Mouse (Mus musculus) heart, postnatal 36 days (tissue): ENCODE data around the gene Rab14. TPM values are rescaled to one million over a fixed set of nuclear protein-coding genes. Genes with fewer than 3 reads are reported as not detected.

Source experiments
- DNase-seq, 2 experiments: peaks; one replicate each; pipeline ENCODE4 v3.0.0; 2021 to 2022
- intact Hi-C: fragments of 180-260 bp; cut with DNase I; formaldehyde crosslinking; loops from one replicate; pipeline ENCODE4 v1.15.1; 2025
- total RNA-seq, 2 experiments: library from RNA; stranded (reverse); gene quantifications; 2 replicates each; pipeline ENCODE4 v1.2.3; 2021

Gene Rab14
- total RNA-seq, result 100 to 1,000 TPM; 133 to 134 TPM

DNA sequence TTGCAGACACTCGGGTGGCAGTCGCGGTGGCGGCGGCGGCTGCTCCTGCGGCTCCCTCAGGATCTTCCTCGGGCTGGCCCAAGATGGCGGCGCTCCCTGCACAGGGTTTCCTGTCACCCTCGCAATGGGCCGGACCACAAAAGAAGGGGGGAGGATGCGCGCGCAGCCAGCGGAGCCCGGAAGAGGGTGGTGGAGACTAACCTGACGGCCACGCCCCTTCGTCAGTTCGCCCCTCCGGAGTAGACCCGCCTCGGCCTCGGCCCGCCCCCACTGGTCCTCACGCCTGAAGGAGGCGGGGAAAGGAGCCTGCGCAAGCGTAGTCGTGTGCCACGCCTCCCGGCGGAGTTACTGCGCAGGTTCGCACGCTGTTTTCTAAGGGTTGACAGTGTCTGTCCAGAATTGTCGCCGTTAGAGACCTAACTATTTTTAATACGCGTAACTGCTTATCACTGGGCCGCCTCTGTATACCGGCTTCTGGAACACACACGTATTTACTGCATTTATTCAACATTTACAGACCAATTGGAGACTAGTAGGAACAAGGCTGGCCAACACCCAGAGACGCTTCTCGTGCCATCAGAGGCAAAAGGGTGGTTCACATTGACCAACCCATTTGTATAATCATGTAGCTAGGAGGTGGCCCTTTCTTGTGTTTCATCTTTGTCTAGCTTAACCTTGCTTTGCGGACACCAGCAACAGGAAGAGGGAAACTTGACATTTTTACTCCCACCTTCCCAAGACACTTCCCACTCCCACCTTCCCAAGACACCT is at the start of gene Rab14:
Rab14 (minus strand) TSS at position 223 of the 771 bp plus-strand sequence.
- DNase-seq, result peak; percentile 99
- intact Hi-C loops, result no loop called here

- DNase-seq, result no peak
- intact Hi-C loops, result no loop called here
Measured at GRCm38 (mm10) chr2:35247763-35248162, 46.8 kb upstream of the Rab14 start.

DNA sequence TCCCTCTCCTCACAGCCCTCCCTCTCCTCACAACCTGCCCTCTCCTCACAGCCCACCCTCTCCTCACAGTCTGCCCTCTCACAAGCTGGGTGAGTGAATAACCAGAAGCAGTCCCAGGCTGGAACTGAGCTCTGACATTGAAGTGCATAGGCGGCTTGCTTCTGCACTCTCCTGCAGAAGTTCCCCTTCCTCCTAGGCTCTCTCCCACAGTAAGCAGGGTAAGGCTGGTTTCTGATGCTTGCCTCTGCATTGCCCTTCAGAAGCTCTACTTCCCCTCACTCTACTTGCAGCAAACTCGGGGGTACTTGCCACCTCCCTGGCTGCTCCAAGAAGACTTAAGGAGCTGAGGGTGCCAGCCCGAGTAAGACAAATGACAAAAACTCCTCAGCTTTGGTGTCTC is 43.3 kb upstream of the Rab14 start:
- no peak for DNase-seq
- intact Hi-C loops, result no loop called here

- intact Hi-C loops, result no loop called here
- no peak for DNase-seq
Measured at GRCm38 (mm10) chr2:35235021-35235420, 34.1 kb upstream of the Rab14 start.

- intact Hi-C loops, result no loop called here
- DNase-seq, result no peak
Measured at GRCm38 (mm10) chr2:35233898-35234297, 33.0 kb upstream of the Rab14 start.

GRCm38 (mm10) chr2:35232595-35233445 is 31.9 kb upstream of the Rab14 start:
- no peak for DNase-seq
- intact Hi-C loops, result no loop called here

GRCm38 (mm10) chr2:35231871-35232270 is 31.0 kb upstream of the Rab14 start:
- intact Hi-C loops, result no loop called here
- peak; percentile 38 to 42 for DNase-seq

- intact Hi-C loops, result no loop called here
Measured at GRCm38 (mm10) chr2:35230215-35230614, 29.3 kb upstream of the Rab14 start.

DNA sequence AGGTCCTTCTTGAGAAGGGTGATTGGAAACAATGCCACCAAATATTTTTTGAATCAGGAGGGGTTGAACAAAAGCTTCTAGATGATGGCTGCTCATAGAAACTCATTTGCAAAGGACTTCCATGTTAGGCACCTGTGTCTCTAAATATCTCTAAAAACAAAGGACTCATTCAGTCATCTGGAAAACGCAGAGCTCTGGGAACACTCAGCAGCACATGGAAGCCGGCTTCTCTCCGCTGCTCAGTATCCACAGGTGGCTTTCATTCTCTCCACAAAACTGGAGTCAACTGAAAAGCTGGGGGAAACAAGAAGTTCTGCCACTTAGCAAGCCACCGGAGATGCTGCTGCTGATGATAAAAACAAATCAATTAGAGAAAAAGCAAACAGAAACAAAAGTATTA is 27.2 kb upstream of the Rab14 start:
- intact Hi-C loops, result no loop called here
- DNase-seq, result no peak

More at GRCm38 (mm10) chr2:35230215-35230614, 29.3 kb upstream of the Rab14 start:
- DNase-seq, result no peak

DNA sequence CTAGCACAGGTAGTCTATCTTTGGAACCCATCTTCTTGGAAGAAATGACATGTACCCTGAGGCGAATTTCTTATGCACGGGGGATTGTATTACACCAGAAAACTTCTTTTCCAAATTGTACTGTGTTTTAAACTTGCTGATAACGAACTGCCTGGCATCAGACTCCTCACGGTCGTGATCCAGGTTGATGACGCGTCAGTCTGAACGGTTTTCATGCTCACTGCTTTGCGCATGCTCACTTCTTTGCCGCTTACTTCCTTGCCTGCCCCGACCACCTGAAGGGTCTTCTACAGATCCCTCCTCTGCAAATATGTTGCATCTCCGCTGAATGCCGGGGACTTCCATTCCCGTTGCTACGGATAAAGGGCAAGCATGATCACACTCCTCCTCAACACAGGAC is 23.4 kb upstream of the Rab14 start:
- no peak for DNase-seq
- intact Hi-C loops, result no loop called here

GRCm38 (mm10) chr2:35222822-35223391 is 22.0 kb upstream of the Rab14 start:
- intact Hi-C loops, result no loop called here
- DNase-seq, result no peak

DNA sequence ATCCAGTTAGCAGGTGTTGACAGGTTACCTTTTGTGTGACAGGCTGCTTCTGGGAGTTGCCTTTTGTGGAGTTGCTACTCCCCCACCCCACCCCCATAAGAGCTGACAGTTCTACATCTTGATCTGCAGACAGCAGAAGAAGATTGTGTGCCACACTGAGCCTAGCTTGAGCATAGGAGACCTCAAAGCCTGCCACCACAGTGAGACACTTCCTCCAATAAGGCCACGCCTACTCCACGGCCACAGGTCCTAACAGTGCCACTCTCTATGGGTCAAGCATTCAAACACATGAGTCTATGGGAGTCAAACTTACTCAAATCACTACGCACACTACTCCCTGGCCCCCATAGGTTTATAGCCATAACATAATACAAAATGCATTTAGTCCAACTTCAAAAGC is 17.8 kb upstream of the Rab14 start:
- intact Hi-C loops, result no loop called here
- no peak for DNase-seq

- DNase-seq, result no peak
- intact Hi-C loops, result no loop called here
Measured at GRCm38 (mm10) chr2:35216701-35217100, 15.8 kb upstream of the Rab14 start.

DNA sequence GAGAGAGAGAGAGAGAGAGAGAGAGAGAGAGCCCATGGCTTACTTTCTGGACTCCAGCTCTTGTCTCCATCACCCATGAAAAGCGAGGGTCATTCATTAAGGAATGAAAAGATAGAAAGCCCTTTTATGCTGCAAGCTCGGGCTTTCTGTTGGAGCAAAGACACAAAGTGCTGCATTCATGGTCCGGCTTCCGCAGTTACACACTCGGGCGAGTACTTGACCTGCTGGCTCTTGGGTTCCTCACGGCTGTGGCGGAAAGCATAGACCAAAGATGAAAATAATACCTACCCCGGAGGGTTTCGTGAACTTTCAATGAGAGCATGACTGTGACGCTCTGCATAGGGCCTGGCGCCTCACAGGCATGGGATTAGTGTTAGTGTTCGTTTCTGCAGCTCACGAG is 14.4 kb upstream of the Rab14 start:
- DNase-seq, result no peak
- intact Hi-C loops, result no loop called here

DNA sequence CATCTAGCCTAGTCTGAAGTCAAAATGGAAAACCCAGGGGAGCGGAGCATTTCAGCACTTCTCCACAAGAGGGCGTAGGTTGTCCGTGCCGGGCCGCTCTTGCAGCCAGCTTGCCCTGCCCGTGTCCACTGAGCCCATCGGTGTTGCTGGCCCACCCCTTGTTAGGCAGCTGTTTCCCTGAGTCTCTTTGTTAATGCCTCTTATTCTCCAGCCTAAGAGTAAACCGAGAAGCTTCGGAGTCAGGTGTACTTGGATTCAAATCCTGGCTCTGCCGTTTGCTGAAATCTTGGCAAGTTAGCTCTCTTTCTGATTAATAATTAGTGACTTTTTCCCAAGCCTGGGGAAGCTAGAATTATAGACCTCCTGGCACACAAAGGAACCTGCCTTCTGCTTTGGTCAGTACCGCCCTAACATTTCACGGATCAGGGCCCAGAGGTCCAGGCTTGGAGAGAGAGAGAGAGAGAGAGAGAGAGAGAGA is 14.0 kb upstream of the Rab14 start:
- intact Hi-C loops, result loop anchor here (1.0 to 5.0 kb wide), 2 partner anchors 55 to 182 kb away; partner anchors contain the start of gene 4930402F06Rik
- DNase-seq, result peak; percentile 88 to 89

DNA sequence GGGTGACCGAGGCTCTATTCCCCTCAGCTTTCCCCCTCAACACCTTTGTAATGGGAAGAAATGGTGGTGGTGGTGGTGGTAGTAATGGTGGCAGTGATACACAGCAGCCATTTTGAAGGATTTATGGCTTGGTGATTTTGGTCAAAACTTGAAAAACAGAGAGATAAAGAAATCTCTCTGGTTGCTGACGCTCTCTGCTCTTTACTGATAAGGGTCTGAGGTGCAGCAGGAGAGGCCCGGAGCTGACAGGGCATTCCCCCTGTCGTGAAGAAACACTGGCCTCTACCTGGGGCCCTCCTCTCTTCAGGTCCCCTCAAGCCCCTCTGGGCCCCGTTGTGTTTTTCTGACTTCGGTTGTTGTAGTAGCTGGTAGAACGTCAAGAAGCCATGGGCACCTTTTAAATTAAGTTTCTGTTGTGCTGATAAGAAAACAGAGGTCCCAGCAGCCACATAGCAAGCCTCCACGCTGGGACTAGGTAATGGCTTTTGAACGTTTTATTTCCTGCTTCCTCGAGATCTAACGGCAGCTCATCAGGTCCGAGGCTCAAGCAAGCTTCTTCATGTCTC is 12.5 kb upstream of the Rab14 start:
- intact Hi-C loops, result loop anchor here (5.0 kb wide), 1 partner anchor 184 kb away; the partner anchor contains the start of gene 4930402F06Rik
- no peak for DNase-seq

DNA sequence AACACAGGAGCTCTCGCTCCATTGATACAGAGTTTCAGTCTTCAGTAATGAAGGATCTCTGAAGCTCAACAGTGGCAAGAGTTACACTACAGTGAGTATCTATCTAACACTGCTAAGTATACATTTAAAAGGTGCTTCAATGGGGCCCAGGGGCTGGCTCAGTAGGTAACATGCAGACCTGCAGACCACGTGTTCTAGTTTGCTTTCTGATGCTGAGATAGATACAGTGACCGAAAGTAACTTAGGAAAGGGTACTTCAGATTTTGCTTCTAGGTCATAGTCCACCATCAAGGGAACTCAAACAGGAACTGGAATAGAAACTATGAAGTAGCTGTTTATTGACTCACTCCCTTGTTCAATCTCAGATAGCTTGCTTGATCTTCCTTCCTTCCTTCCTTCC is 10.8 kb upstream of the Rab14 start:
- intact Hi-C loops, result loop anchor here (5.0 kb wide), 1 partner anchor 186 kb away; the partner anchor contains the start of gene 4930402F06Rik
- DNase-seq, result no peak

GRCm38 (mm10) chr2:35208931-35209665 is 8.2 kb upstream of the Rab14 start:
- intact Hi-C loops, result no loop called here
- DNase-seq, result no peak

- intact Hi-C loops, result no loop called here
- no peak for DNase-seq
Measured at GRCm38 (mm10) chr2:35208054-35208453, 7.1 kb upstream of the Rab14 start.

GRCm38 (mm10) chr2:35206761-35207160 is 5.8 kb upstream of the Rab14 start:
- DNase-seq, result no peak
- intact Hi-C loops, result no loop called here
